Mouse (Mus musculus): ENCODE data around the gene Nr6a1.

Nr6a1 gene

DNA sequence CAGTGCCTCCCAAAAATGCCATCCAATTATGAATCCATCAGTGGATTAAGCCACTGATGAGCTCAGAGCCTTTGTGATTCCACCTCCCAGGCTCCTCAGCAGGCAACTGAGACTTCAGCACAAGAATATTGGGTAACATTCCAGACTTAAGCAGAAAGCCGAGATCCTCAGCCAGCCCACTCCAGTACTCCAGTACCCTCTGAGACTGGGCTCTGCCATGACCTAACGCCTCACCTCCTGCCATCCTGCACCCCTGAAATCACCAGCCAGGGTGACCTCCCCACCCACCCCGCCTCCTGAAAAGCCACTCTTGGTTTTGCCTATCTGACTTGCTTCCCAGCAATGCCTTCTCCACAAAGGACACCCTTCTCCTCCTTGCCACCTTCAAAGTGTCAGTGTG, 9.9 kb upstream of the Nr6a1 start:
- DNase-seq (ENCODE audit: low spot score), result no peak

DNA sequence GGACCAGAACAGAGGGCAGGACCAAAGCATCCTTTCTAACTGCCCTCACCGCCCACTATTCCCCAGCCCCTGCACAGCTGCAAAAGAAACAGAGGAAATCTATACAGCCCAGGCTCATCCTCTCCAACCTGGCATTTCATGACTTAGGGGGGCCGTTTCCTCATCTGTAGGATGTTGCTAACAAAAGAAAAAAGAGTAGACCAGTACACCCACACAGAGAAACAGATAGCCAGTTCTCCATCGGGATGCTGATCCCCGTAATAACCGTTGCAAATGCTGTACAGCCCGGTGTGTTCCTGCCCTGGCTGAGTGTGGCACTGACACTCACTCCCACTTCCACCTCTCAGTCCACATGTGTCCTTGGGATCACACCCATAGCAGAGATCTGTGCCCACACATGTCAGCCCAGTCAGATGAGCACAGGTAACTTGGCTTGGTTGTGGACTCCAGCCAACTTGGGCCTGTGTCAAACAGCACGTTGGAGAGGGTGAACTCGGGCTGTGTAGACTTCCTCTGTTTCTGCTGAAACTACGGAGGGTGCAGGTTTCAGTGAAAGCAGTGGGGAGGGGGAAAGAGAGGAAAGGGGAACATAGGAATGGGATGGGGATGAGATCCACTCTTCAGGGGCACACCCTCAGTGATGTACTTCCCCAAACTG, 9.4 kb upstream of the Nr6a1 start:
- DNase-seq (ENCODE audit: low spot score), result no peak

DNA sequence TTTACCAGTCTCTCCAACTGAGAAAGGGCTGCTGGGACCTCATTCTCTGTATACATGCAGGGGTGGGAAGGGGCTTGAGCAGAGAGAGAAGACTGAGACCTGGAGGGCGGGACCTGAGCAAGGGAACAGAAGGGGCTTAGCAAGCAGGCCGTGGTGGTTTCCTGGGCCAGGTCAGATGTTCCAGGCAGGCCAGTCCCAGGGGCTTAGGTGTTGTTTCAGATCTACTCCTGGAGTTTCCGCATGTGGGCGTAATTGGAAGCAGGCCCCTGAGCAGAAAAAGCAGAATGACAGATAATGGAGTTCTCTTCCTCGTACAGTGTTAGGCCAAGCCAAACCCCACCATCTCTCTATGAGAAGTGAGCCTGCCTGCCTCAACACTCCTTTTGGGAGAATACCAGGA, 7.4 kb upstream of the Nr6a1 start:
- no peak for DNase-seq (ENCODE audit: low spot score)

DNA sequence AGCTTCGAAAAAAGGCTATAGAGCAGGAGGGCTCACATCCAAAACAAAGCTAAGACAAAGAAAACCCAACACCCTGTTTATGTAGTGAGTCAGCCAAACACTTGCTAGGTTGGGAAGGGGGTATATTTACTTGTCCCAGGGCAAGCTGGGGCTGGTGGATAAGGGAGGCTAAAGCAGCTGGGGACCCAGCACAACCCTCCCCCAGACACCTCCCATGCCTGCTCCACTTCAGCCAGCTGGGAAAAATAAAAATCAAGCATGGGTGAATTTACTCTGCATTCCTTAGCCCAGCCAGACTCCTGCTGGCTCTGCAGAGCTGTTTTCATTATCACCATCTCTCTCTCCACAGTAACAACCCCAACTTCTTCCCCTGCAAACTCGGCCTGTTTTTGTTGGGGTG, 6.4 kb upstream of the Nr6a1 start:
- DNase-seq (ENCODE audit: low spot score), result no peak

DNA sequence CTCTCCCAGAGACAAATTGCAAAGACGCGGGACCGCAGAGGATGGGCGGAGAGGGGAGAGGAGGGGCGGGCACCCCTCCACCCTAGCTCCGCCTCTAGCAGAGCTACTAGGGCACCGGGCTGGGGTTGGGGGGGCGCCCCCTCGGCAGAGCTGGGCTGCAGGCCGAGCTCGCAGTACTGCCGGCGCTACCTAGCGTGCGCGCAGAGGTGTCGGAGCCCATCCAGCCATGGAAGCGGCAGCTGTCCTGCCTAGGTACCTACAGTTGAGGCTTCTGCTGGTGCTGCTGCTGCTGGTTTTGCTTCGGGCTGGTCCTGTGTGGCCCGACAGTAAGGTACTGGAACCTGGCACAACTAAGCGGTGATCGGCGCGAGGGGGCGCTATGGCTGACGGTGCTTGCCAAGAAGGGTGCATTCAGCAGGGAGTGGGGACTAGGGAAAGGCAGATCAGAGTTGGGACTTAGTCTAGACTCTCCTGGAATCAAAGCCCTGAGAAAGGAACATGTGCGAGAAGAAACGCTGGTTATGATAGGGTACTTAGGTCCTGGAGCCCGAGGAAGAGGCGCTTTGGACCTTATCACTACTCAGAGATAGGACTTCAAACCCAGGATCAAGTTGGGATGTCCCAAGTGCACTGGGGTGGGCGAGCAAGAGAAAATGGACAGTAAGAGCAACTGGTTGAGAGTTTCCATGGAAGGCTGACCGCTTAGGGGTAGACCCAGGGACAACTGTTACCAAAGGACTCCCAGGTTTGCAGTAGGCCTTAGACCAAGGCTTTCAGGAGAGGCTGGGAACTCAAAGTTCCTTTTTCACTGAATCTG, 4.6 kb upstream of the Nr6a1 start, which contains the start of gene Olfml2a:
Gene Olfml2a, plus strand, starts transcription at position 128 of the 817 bp plus-strand sequence.
- DNase-seq (ENCODE audit: low spot score), result peak; percentile 35

DNA sequence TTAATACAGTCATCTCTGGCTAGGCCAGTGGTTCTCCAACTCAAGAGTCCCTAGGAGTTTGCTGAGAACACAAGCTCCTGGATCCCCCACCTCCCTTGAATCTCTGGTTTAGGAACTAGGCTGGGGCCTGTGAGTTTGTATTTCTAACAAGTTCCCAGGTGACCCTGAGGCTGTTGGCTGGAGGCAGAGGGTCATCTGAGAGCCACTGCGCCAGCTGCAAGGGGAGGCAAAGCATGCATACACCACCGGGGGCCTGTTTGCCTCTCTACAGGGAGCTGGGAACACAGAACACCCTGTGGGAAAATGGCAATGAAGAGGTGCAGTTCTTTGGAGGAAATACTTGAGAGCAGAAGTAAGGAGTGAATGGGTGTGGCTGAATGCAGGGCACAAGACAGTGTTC, 2.8 kb upstream of the Nr6a1 start:
- DNase-seq (ENCODE audit: low spot score), result no peak

DNA sequence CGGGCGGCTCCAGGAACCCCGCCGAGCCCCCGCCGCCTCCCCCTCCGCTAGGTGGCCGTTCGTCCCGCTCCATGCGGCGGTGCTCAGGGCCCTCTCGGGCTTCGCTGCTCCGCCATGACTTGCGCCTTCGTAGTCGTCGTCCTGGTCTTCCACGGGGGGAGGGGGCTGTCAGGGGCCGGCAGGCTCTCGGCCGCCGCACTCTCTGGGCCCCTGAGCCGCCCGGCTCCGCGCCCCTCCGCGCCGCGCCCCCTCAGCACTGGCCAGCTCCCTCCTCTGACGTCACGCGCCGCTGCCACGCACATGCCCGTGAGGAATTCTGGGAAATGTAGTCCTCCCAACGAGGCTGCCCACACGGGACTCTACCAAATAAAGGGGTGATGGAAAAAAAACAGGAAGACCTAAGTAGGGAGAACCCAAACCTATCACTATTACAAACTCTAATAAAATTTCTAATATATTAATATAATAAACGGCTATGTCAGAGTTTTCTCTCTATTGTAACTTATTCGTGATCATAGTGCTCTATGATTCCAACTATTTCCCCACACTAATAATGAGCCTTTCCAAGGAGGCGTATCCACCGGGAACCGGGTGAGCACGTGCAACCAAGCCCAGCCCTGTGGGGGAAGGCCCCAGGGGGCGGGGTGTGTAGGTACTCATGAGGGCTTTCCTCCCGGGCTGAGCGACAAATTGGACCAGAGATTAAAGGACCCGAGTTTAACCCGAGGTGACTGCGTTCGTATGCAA, 1.2 kb downstream of the Nr6a1 start:
- DNase-seq (ENCODE audit: low spot score), result peak; percentile 81

DNA sequence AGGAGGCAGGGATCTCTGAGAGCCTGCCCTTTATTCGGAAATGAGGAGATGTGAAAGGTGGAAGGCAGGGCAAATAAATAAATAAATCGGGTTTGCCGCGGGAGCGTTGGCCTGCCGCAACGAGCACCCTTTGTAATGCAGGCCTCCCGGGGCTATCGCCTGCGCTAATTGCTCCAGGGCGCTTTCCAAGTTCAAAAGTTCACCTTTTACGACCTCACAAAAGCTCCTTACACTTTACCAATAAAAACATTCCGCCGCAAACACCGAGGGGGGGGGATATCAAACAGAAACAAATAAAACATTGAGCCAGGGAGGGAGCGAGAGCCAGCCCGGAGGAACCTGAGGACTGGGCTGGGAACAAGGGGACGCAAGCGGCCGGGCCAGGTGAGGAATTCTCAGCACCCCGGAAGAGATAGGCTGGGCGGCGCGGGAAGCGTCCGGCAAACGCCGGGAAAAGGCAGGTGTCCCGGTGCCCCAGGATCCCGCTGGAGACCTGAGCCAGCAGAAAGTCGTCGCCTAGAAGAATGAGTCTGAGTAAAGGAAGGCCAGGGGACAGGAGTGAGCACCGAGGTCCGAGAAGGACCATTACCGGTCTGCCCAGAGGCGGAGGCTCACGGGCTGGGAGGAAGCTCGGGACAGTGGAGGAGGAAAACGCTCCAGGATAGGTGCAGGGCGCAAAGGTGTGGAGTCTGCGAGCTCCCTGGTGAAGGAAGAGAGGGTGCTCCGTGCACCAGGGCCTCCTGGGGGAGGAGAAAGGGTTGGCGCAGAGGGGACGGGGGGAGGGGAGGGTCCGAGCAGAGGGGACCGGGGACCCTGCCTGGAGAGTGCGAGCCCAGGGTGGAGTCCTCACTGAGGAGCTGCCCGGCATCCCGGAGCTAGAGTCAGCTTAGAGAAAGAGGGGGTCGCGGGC, 2.1 kb downstream of the Nr6a1 start:
- DNase-seq (ENCODE audit: low spot score), result no peak

DNA sequence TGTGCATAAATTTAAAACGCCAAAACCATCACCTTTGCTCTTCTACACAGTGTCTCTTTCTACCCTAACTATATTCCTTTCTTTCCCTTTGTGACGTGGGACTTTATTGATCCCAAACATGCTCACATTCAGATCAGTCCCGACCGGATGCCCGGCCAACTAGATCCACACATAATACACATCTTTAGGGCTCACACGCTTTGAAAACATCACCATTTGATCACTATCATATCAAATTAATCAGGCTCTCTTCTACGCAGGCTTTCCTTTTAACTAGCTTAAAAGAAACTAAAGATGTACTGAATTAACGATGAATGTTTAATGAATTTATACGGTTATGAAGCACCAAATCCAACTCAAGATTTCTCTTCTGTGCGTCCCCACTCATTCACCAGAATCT, 2.9 kb downstream of the Nr6a1 start:
- no peak for DNase-seq (ENCODE audit: low spot score)

DNA sequence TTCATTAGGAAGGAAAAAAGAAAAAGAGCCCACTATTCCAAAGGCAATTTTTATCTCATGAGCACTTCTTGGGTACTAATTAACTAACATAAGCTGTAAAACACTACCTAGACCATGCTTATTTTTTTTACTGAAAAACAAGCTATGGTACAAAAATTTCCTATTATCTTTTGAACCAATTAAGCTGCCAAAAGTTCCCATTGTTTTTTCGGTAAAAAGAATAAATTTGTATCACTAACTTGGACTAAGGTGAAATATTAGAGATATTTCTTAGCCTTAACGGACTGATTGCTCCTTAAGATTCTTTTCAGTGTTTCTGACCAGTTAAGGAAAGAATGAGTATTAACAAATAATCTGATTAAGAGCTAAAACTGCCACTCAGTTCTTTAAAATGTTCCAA, 3.6 kb downstream of the Nr6a1 start:
- no peak for DNase-seq (ENCODE audit: low spot score)

DNA sequence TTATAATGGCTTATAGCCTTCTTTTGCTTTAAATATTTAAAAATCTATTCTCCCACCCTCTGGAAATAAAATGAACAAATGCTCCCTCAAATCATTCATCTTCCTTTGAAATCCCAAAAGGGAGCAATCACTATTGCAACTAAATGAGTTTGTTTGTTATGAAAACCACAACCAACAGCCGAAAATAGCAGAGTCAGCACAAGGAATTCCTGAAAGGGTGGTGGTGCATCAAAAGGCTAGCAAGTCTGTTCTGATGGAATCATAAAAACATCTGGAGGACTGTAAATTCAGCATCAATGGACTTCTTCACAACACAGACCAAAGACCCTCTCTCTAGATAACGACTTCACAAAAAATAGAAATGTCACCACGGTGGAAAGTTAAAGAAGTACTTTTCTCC, 4.0 kb downstream of the Nr6a1 start:
- no peak for DNase-seq (ENCODE audit: low spot score)

DNA sequence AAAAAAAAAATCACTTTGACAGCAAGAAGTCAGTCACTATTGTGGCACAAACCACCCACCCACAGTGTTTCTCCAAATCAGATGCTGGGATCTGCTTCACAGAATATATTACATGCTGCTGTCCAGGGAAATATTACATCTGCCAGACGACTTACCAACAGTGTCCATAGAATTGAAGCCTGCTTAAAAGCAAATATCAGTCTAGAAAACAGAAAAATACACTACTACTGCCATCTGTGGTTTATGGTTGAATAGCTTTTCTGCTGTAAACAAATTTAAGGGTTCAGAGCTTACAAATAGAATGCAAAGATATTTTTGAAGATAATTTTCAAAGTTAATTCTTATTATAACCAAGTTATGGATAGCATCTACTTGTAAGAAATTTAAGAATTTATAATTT, 6.1 kb downstream of the Nr6a1 start:
- DNase-seq (ENCODE audit: low spot score), result no peak

DNA sequence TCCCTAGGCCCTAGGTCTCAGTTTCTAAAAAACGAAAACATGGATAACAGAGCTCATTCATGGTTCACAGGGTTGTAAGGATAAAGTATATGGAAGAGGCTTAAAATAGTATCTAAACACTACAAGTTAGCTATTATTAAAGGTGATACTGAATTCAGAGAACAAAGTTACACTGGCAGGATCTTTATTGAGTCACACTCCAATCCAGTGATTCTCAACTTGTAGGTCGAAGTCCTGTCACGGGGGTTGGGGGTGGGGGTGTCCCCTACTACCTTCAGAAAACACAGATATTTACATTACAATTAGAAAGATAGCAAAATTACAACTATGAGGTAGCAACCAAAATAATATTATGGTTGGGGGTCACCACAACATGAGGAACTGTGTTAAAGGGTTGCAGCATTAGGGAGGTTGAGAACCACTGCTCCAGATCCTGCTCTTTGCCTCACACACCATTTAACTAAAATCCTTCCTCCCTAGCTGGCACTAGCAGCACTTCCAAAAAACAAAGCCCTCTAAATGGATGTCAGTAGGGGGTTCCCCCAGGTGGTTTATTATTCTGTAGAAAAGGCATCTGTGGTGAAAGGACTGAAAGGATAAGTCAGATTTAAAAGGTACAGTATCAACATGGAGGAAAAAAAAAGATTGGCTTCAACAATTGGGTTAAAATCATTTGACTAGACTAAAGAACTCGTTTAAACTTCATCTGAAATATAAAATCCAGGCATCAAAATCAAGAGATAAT, 10.4 kb downstream of the Nr6a1 start:
- DNase-seq (ENCODE audit: low spot score), result no peak

DNA sequence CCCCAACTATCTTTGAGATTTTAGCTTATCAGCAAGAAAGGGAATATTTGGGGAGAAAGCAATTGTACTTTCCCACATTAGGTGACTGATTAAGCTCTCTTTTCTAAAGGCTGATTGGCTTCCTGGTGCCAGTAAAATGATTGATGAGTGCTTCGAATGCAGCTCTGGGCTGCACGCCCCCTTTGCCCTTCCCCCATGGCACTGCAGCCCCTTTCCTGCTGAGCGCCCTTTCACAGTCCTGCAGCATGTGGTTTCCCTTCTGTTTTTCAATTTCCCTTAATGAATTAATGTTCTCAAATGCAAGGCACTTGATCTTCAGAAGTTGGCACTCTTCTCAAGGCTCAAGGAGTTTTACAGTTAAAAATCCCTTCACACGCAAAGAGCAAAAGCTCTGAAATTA, 12.5 kb downstream of the Nr6a1 start:
- no peak for DNase-seq (ENCODE audit: low spot score)

DNA sequence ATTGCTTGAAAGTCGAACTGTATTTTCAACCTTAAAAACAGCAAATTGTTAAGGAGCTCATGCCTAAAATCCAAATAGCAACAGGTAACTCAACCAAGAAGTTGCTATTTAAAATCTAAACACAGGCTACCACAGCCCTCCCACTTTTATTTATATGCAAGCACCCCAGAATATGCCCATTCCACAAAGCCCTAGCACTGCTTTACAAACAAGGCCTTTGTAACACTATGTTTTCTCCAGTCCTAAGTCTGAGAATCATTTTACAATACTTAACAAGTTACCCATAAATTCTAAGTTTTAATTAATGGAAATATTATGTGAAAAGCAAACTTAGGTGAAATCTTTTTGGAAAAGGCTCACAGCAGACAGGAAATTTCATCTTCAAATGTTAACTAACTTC, 13.0 kb downstream of the Nr6a1 start:
- no peak for DNase-seq (ENCODE audit: low spot score)

DNA sequence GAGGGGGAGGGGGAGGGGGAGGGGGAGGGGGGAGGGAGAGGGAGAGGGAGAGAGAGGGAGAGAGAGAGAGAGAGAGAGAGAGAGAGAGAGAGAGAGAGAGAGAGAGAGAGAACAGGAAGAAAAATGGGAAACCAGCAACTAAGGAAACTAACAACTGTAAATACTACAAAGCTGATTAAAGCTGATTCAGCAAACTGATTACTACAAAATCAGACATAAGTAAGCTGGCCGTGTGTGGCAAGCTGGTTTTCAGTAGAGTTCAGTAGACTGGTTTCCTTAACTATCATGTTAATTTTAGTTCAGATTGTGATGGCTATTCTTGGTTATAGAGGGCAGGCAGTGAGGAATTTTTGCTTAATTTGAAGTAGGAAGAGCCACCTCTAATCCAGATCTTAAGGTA, 18.9 kb downstream of the Nr6a1 start:
- DNase-seq (ENCODE audit: low spot score), result no peak

DNA sequence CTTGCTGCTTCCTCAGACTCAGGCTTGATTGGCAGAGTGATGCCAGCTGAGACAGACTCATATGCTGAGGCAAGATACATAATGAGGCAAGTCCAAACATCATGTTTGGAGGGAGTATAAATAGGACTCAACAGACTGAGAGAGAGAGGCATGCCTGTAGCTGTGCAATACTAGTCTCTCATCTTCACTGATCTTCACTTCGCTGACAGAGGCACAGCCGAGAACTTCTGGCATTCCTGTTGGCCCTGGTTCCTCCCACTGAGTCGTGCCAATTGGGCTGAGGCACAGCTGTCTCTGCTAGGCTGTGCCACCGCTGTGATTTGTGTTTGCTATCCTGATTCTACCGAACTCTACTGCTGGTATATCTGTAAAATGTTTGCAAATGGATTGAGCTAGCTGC, 21.4 kb downstream of the Nr6a1 start:
- DNase-seq (ENCODE audit: low spot score), result no peak

DNA sequence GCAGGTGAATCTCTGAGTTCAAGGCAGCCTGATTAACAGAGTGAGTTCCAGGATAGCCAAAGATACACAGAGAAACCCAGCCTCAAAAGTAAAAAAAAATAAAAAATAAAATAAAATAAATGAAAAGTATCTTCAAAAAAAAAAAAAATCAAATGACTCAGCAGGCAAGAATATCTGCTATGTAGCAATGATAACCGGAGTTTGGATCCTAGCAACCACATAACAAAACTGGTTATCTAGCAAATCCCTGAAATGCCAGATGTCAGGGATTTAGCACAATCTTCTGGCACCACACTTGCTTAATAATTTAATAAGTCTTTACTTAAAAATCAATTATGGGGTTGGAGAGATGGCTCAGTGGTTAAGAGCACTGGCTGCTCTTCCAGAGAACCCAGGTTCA, 23.2 kb downstream of the Nr6a1 start:
- no peak for DNase-seq (ENCODE audit: low spot score)

DNA sequence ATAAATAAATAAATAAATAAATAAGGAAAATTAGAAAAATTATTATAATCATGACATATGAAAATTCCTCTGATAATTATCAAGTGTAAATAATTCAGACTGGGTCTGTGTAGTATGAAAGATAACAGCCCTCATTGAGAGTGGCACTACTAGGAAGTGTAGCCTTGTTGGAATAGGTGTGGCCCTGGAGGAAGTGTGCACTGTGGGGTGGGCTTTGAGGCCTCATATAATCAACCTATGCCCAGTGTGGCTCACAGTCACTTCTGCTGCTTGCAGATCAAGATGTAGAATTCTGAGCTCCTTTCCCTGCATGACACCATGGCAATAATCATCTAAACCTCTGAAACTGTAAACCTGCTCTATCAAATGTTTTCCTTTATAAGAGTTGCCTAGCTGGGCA, 24.6 kb downstream of the Nr6a1 start:
- DNase-seq (ENCODE audit: low spot score), result no peak

DNA sequence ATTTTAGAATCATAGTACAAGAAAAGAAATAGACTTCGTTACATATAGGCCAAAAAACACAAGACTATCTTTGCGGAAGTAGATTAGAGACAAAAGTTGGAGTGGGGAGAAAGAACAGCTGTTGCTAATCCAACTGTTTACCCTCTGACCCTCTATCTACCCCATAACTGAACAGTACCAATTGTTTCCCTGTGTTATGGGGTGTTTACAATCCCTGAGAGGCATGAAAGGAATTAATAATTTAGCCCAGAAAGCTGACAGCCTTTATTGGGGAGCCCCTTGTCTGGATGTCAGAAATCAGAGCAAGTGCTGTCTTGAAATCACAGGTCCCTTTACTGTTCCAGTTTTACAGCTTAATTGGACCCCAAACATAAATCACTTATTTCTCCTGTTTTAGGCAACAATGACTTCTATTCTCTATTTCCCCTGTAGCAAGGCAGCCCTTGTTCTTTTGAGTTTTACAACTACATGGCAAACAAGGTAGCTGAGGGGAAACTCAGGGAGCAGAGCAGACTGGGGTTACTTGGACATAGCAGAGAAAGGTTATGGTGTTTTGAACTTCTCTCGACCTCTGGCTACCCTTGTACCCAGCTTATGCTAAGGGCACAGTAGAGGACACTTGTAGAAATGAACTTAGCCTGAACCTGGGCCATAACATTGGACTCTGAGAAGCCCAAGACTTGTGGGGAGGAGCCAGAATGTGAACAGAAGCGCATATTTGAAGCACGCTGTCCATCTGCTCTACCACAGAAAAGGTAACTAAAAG, 46.4 kb downstream of the Nr6a1 start:
- no peak for DNase-seq (ENCODE audit: low spot score)

Data from spleen, adult 12 weeks (tissue).